Mouse (Mus musculus) thymus, postnatal 25 days (tissue): ENCODE results near the gene Sh3bgrl3.
"Not testable (repeated sequence)": the region's sequence is repeated elsewhere in the genome, so short reads cannot be mapped to it uniquely, and the experiment has no call there.

ENCODE experiments used
- DNase-seq: peaks from one replicate; pipeline ENCODE4 v3.0.0; 2022

Gene Sh3bgrl3

GRCm38 (mm10) chr4:134128221-134128982 lies at the start of gene Sh3bgrl3:
Gene Sh3bgrl3 (minus strand): TSS chr4:134128789.
- peak; percentile 92 for DNase-seq

- DNase-seq = no peak
Measured at GRCm38 (mm10) chr4:134172391-134172790, 43.8 kb upstream of the Sh3bgrl3 start.

- no peak for DNase-seq
Measured at GRCm38 (mm10) chr4:134166906-134167305, 38.3 kb upstream of the Sh3bgrl3 start.

- DNase-seq = peak; percentile 65
Measured at GRCm38 (mm10) chr4:134165548-134166465, 37.2 kb upstream of the Sh3bgrl3 start.

GRCm38 (mm10) chr4:134165024-134165423 lies 36.4 kb upstream of the Sh3bgrl3 start:
- no peak for DNase-seq

GRCm38 (mm10) chr4:134164591-134164990 lies 36.0 kb upstream of the Sh3bgrl3 start:
- no peak for DNase-seq

- peak; percentile 61 for DNase-seq
Measured at GRCm38 (mm10) chr4:134160071-134160470, 31.5 kb upstream of the Sh3bgrl3 start.

GRCm38 (mm10) chr4:134158774-134159173 lies 30.2 kb upstream of the Sh3bgrl3 start:
- no peak for DNase-seq

GRCm38 (mm10) chr4:134157558-134157957 lies 29.0 kb upstream of the Sh3bgrl3 start:
- no peak for DNase-seq

GRCm38 (mm10) chr4:134156744-134157143 lies 28.2 kb upstream of the Sh3bgrl3 start:
- no peak for DNase-seq

GRCm38 (mm10) chr4:134155961-134156465 lies 27.4 kb upstream of the Sh3bgrl3 start:
- DNase-seq = no peak

GRCm38 (mm10) chr4:134155531-134155930 lies 26.9 kb upstream of the Sh3bgrl3 start:
- DNase-seq = no peak

- DNase-seq = no peak
Measured at GRCm38 (mm10) chr4:134154354-134154753, 25.8 kb upstream of the Sh3bgrl3 start.

- DNase-seq = no peak
Measured at GRCm38 (mm10) chr4:134153656-134154055, 25.1 kb upstream of the Sh3bgrl3 start.

GRCm38 (mm10) chr4:134152112-134152511 lies 23.5 kb upstream of the Sh3bgrl3 start:
- no peak for DNase-seq

GRCm38 (mm10) chr4:134149389-134149788 lies 20.8 kb upstream of the Sh3bgrl3 start:
- no peak for DNase-seq

GRCm38 (mm10) chr4:134144297-134144696 lies 15.7 kb upstream of the Sh3bgrl3 start:
- not testable (repeated sequence) for DNase-seq

GRCm38 (mm10) chr4:134138857-134139256 lies 10.3 kb upstream of the Sh3bgrl3 start:
- no peak for DNase-seq

- DNase-seq = no peak
Measured at GRCm38 (mm10) chr4:134136280-134136926, 7.8 kb upstream of the Sh3bgrl3 start.

- DNase-seq = no peak
Measured at GRCm38 (mm10) chr4:134132519-134133095, 4.0 kb upstream of the Sh3bgrl3 start.

GRCm38 (mm10) chr4:134132117-134132516 lies 3.5 kb upstream of the Sh3bgrl3 start:
- DNase-seq = no peak

GRCm38 (mm10) chr4:134129482-134129881 lies 893 bp upstream of the Sh3bgrl3 start:
- peak; percentile 27 for DNase-seq

GRCm38 (mm10) chr4:134128983-134129362 lies 384 bp upstream of the Sh3bgrl3 start:
- peak; percentile 61 for DNase-seq
